Mouse (Mus musculus) cortical plate, adult 2 months (tissue): Measurements from ENCODE around the gene Lyrm4.

Experiments used
- CTCF ChIP-seq: fragments of 200-500 bp; IDR thresholded peaks from 2 replicates; pipeline ENCODE4 v1.5.1; 2011; ENCODE audit warnings: mild to moderate bottlenecking, control low read depth, low read length; ENCODE audit not compliant: insufficient read depth; ENCODE audit errors: extremely low read depth
- POLR2A ChIP-seq: fragments of 200-500 bp; IDR thresholded peaks from 2 replicates; pipeline ENCODE4 v1.6.1; 2011; ENCODE audit warnings: mild to moderate bottlenecking, low read length, control low read depth; ENCODE audit not compliant: insufficient read depth; ENCODE audit errors: extremely low read depth

GRCm38 (mm10) chr13:35969829-35970228 lies 147.5 kb downstream of the Lyrm4 start:
- no peak for TF ChIP-seq CTCF
- TF ChIP-seq POLR2A, result no peak
